Mouse (Mus musculus) MEL (cell line): Measurements from ENCODE around the gene Fgfr2. TPM values are rescaled to one million over a fixed set of nuclear protein-coding genes. Genes with fewer than 3 reads are reported as not detected.
A peak's percentile ranks its signal among the peaks of the same experiment; 100 is the strongest.

Experiments used
- DNase-seq: peaks from one replicate; pipeline ENCODE4 v3.0.0; 2011; ENCODE audit warnings: low read depth, low spot score
- H3K27ac ChIP-seq: 2 replicates; pipeline ENCODE4 v1.5.1; 2012; ENCODE audit warnings: low read depth, mild to moderate bottlenecking, control low read depth, low read length, moderate library complexity; ENCODE audit not compliant: control insufficient read depth
- H3K27me3 ChIP-seq, 2 experiments: fragments of 150-350 bp in 1 of 2; sonication (generic) in 1 of 2; 2 replicates each; pipeline ENCODE4 v1.6.1; 2012; ENCODE audit warnings: low read length in 2 of 2, mild to moderate bottlenecking in 2 of 2, improper control_type of control experiment in 1 of 2, moderate library complexity in 1 of 2; ENCODE audit not compliant: insufficient read depth in 2 of 2, control insufficient read depth in 1 of 2
- H3K36me3 ChIP-seq, 2 experiments: 2 replicates each; pipeline ENCODE4 v1.6.1; 2012 to 2014; ENCODE audit warnings: low read length in 2 of 2, improper control_type of control experiment in 1 of 2, inconsistent platforms in 1 of 2, mild to moderate bottlenecking in 1 of 2; ENCODE audit not compliant: insufficient read depth in 2 of 2, control insufficient read depth in 1 of 2
- H3K4me1 ChIP-seq, 2 experiments: fragments of 150-350 bp in 1 of 2; sonication (generic) in 1 of 2; 2 replicates each; pipeline ENCODE4 v1.6.1; 2012; ENCODE audit warnings: low read length in 2 of 2, improper control_type of control experiment in 1 of 2, mild to moderate bottlenecking in 1 of 2; ENCODE audit not compliant: insufficient read depth in 2 of 2, control insufficient read depth in 1 of 2
- H3K4me3 ChIP-seq, 2 experiments: fragments of 150-350 bp in 1 of 2; sonication (generic) in 1 of 2; 2 replicates each; pipeline ENCODE4 v1.5.1; 2012; ENCODE audit warnings: low read depth in 2 of 2, low read length in 2 of 2, mild to moderate bottlenecking in 2 of 2, moderate library complexity in 2 of 2, control low read depth in 1 of 2, improper control_type of control experiment in 1 of 2; ENCODE audit not compliant: control insufficient read depth in 1 of 2, insufficient read depth in 1 of 2
- H3K79me2 ChIP-seq: 2 replicates; pipeline ENCODE4 v1.6.1; 2012; ENCODE audit warnings: mild to moderate bottlenecking, low read length, moderate library complexity; ENCODE audit not compliant: control insufficient read depth, poor library complexity, insufficient read depth
- H3K9ac ChIP-seq: 2 replicates; pipeline ENCODE4 v1.6.1; 2012; ENCODE audit warnings: low read depth, mild to moderate bottlenecking, control low read depth, low read length, moderate library complexity; ENCODE audit not compliant: control insufficient read depth, poor library complexity, severe bottlenecking
- H3K9me3 ChIP-seq: fragments of 150-350 bp; sonication (generic); replicated peaks from 2 replicates; pipeline ENCODE4 v1.6.1; 2012; ENCODE audit warnings: mild to moderate bottlenecking, low read length, improper control_type of control experiment, moderate library complexity; ENCODE audit not compliant: insufficient read depth
- CHD2 ChIP-seq: IDR thresholded peaks from 2 replicates; pipeline ENCODE4 v1.6.1; 2011; ENCODE audit warnings: low read length, improper control_type of control experiment
- CTCF ChIP-seq, 3 experiments: IDR thresholded peaks in 2 of 3; conservative IDR thresholded peaks in 1 of 3; 2 replicates each; pipeline ENCODE4 v1.5.1; 2011 to 2012; ENCODE audit warnings: low read length in 3 of 3, low read depth in 2 of 3, mild to moderate bottlenecking in 2 of 3, improper control_type of control experiment in 1 of 3, inconsistent platforms in 1 of 3, mixed read lengths in 1 of 3, moderate library complexity in 1 of 3; ENCODE audit not compliant: control insufficient read depth in 1 of 3, insufficient read depth in 1 of 3, poor library complexity in 1 of 3, severe bottlenecking in 1 of 3
- E2F4 ChIP-seq: IDR thresholded peaks from 2 replicates; pipeline ENCODE4 v1.6.1; 2011; ENCODE audit warnings: low read depth, low read length, improper control_type of control experiment, borderline replicate concordance
- ELF1 ChIP-seq: IDR thresholded peaks from 2 replicates; pipeline ENCODE4 v1.6.1; 2014; ENCODE audit warnings: low read depth, mild to moderate bottlenecking, inconsistent platforms, low read length, improper control_type of control experiment, moderate library complexity
- EP300 ChIP-seq, 2 experiments: IDR thresholded peaks; 2 replicates each; pipeline ENCODE4 v1.6.1; 2011; ENCODE audit warnings: improper control_type of control experiment in 2 of 2, low read length in 2 of 2, low read depth in 1 of 2, mild to moderate bottlenecking in 1 of 2
- ETS1 ChIP-seq: IDR thresholded peaks from 2 replicates; pipeline ENCODE4 v1.6.1; 2012; ENCODE audit warnings: low read depth, mild to moderate bottlenecking, inconsistent platforms, low read length, improper control_type of control experiment, moderate library complexity
- GATA1 ChIP-seq: IDR thresholded peaks from 2 replicates; pipeline ENCODE4 v1.6.1; 2011; ENCODE audit warnings: low read depth, low read length, improper control_type of control experiment
- HCFC1 ChIP-seq: IDR thresholded peaks from 2 replicates; pipeline ENCODE4 v1.6.1; 2012; ENCODE audit warnings: low read depth, mild to moderate bottlenecking, inconsistent platforms, low read length, improper control_type of control experiment, moderate library complexity
- JUND ChIP-seq: IDR thresholded peaks from 2 replicates; pipeline ENCODE4 v1.6.1; 2011; ENCODE audit warnings: low read depth, mild to moderate bottlenecking, improper control_type of control experiment, low read length
- MYC ChIP-seq: IDR thresholded peaks from 2 replicates; pipeline ENCODE4 v1.6.1; 2011; ENCODE audit warnings: low read depth, mild to moderate bottlenecking, low read length, improper control_type of control experiment, moderate library complexity
- NELFE ChIP-seq: IDR thresholded peaks from 2 replicates; pipeline ENCODE4 v1.6.1; 2011; ENCODE audit warnings: low read depth, low read length, improper control_type of control experiment
- POLR2A ChIP-seq, 2 experiments: IDR thresholded peaks; 2 replicates each; pipeline ENCODE4 v1.6.1; 2011 to 2012; ENCODE audit warnings: low read length in 2 of 2, mild to moderate bottlenecking in 2 of 2, control low read depth in 1 of 2, improper control_type of control experiment in 1 of 2, low read depth in 1 of 2, moderate library complexity in 1 of 2; ENCODE audit not compliant: control insufficient read depth in 1 of 2, insufficient read depth in 1 of 2, poor library complexity in 1 of 2
- POLR2AphosphoS2 ChIP-seq: IDR thresholded peaks from 2 replicates; pipeline ENCODE4 v1.6.1; 2011; ENCODE audit warnings: low read length, improper control_type of control experiment
- RCOR1 ChIP-seq: IDR thresholded peaks from 2 replicates; pipeline ENCODE4 v1.6.1; 2012; ENCODE audit warnings: low read depth, mild to moderate bottlenecking, inconsistent platforms, low read length, improper control_type of control experiment
- SIN3A ChIP-seq: IDR thresholded peaks from 2 replicates; pipeline ENCODE4 v1.6.1; 2012; ENCODE audit warnings: low read length, improper control_type of control experiment, inconsistent platforms
- TAL1 ChIP-seq: IDR thresholded peaks from 2 replicates; pipeline ENCODE4 v1.6.1; 2012; ENCODE audit warnings: mild to moderate bottlenecking, inconsistent platforms, low read length, moderate library complexity, mixed read lengths
- TBP ChIP-seq: IDR thresholded peaks from 2 replicates; pipeline ENCODE4 v1.8.0; 2011; ENCODE audit warnings: low read depth, low read length, improper control_type of control experiment
- ZC3H11A ChIP-seq: IDR thresholded peaks from 2 replicates; pipeline ENCODE4 v1.6.1; 2012; ENCODE audit warnings: low read depth, mild to moderate bottlenecking, inconsistent platforms, low read length, improper control_type of control experiment
- polyA plus RNA-seq, 2 experiments: library from polyadenylated mRNA; stranded (reverse) in 1 of 2; unstranded in 1 of 2; fragments of >175 nt in 1 of 2; fragments of >200 nt in 1 of 2; gene quantifications; 2 replicates each; pipeline versions ENCODE4 v1.2.1 to v1.2.4; 2012; ENCODE audit warnings: low replicate concordance in 2 of 2, low read depth in 1 of 2; ENCODE audit not compliant: insufficient read length in 2 of 2, insufficient read depth in 1 of 2, missing spikeins in 1 of 2
- total RNA-seq: library from RNA; depleted of rRNA; stranded (reverse); fragments of 300-350 nt; gene quantifications from 2 replicates; pipeline ENCODE4 v1.2.3, GENCODE M21; 2012

The Fgfr2 gene
- total and polyA plus RNA-seq, 3 experiments, result not detected

GRCm38 (mm10) chr7:132325549-132326331, 797.4 kb downstream of the Fgfr2 start (continued):
- TF ChIP-seq JUND, result 0 out of 2 replicates have a peak, but pooled peaks have one; percentile 67
- peak; percentile 54 for TF ChIP-seq MYC
- TF ChIP-seq TAL1, result peak; percentile 44
- no peak for TF ChIP-seq ZC3H11A
- TF ChIP-seq, all 39 proteins: peak for 17

- H3K79me2 ChIP-seq, result no peaks in the 10 kb centered on the region
- peak overlapping the region; percentile 53 for H3K9ac ChIP-seq
- peaks cover 25 to 49% of the 10 kb centered on the region in 2 experiments for H3K4me1 ChIP-seq
- H3K36me3 ChIP-seq, result peaks cover 0 to 53% of the 10 kb centered on the region in 2 experiments; a peak in 2 of 4 replicates
- TF ChIP-seq MYC (no peak), GATA1 (peak; percentile 10; the same call in 1 of the 2 replicates), HCFC1 (peak; percentile 42; the same call in 1 of the 2 replicates), ELF1 (peak; percentile 87), ZC3H11A (no peak), E2F4 (0 out of 2 replicates have a peak, but pooled peaks have one; percentile 29), TBP (peak; percentile 73), CHD2 (no peak), POLR2A (IDR thresholded peaks at IDR 0.05; ENCODE audit: control insufficient read depth in 1 of 2, insufficient read depth in 1 of 2, low read depth in 1 of 2, low read length in 2 of 2, poor library complexity in 1 of 2) (peak in 1 of 2 experiments; percentile 54; a peak in 2 of 4 replicates), JUND (no peak), EP300 (IDR thresholded peaks at IDR 0.05; ENCODE audit: low read depth in 1 of 2, low read length in 2 of 2) (peak; percentile 70 to 74; a peak in 3 of 4 replicates), POLR2AphosphoS2 (no peak), SIN3A (peak; percentile 51; the same call in 1 of the 2 replicates), NELFE (0 out of 2 replicates have a peak, but pooled peaks have one; percentile 27), ETS1 (peak; percentile 69; the same call in 1 of the 2 replicates), RCOR1 (0 out of 2 replicates have a peak, but pooled peaks have one; percentile 11), CTCF (IDR thresholded peaks at IDR 0.05 in 2 of 3, conservative IDR thresholded peaks at IDR 0.05 in 1 of 3; ENCODE audit: control insufficient read depth in 1 of 3, insufficient read depth in 1 of 3, low read depth in 2 of 3, low read length in 3 of 3, poor library complexity in 1 of 3, severe bottlenecking in 1 of 3) (no peak)
- H3K4me3 ChIP-seq, result peak overlapping the region in 1 of 2 experiments; percentile 16; a peak in 3 of 4 replicates
- peak overlapping the region; percentile 80 for H3K27ac ChIP-seq
- no peaks in the 10 kb centered on the region for H3K9me3 ChIP-seq
- peak; percentile 84 for DNase-seq
- no peaks in the 10 kb centered on the region for H3K27me3 ChIP-seq
Measured at GRCm38 (mm10) chr7:132323430-132323829, 799.7 kb downstream of the Fgfr2 start.
